Mouse (Mus musculus): ENCODE measurements around the gene Msi2. TPM values are rescaled to one million over a fixed set of nuclear protein-coding genes. Genes with fewer than 3 reads are reported as not detected.

Msi2 gene
- polyA plus RNA-seq, 1 experiment: 14.2 TPM

DNA sequence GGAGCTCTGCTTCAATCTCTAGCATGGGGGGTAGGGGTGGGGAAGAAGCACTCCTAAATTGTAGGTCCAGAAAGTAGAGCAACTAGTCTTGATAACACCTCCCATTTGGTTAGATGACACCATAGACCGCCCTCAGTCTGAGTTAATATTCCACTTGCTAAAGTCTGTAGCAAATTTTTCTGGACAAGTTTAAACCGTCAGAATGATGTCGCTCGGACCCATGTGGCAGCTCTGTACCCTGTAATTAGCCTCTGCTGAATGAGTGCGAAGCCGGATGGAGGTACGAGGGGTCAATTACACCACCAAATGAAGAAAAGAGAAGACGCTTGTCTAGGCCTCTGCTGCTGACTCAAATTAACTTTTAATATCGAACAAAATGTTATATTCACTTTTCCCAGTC lies 92.3 kb downstream of the Msi2 start:
- whole genome bisulfite sequencing: 97% methylated on average over 9 of the region's 9 CpGs
- Histone ChIP-seq H3K36me3 (ENCODE audit: control insufficient read depth, insufficient read depth, low read length) (no peaks in the 10 kb centered on the region), H3K27me3 (ENCODE audit: control insufficient read depth, insufficient read depth, low read length) (no peaks in the 10 kb centered on the region), H3K4me3 (ENCODE audit: extremely low read depth, insufficient read depth, insufficient read length) (no peak overlapping the region), H3K4me1 (ENCODE audit: control insufficient read depth, insufficient read depth, insufficient read length) (peaks cover 25% of the 10 kb centered on the region; the same call in 1 of the 2 replicates), H3K27ac (ENCODE audit: insufficient read depth, low read length) (no peak overlapping the region)
- no peak for TF ChIP-seq CTCF (IDR thresholded peaks at IDR 0.05; ENCODE audit: extremely low read depth, insufficient read depth, insufficient read length, insufficient replicate concordance)
- DNase-seq (ENCODE audit: low read depth in 1 of 2, low spot score in 2 of 2): no peak

GRCm38 (mm10) chr11:88625063-88625462 lies 93.2 kb downstream of the Msi2 start:
- peaks cover 32% of the 10 kb centered on the region for H3K4me1 ChIP-seq (ENCODE audit: control insufficient read depth, insufficient read depth, insufficient read length)
- H3K4me3 ChIP-seq (ENCODE audit: extremely low read depth, insufficient read depth, insufficient read length): no peak overlapping the region
- WGBS: 22% methylated on average over 14 of the region's 14 CpGs
- no peak for DNase-seq (ENCODE audit: low read depth in 1 of 2, low spot score in 2 of 2)
- H3K27ac ChIP-seq (ENCODE audit: insufficient read depth, low read length): no peak overlapping the region
- no peaks in the 10 kb centered on the region for H3K36me3 ChIP-seq (ENCODE audit: control insufficient read depth, insufficient read depth, low read length)
- no peaks in the 10 kb centered on the region for H3K27me3 ChIP-seq (ENCODE audit: control insufficient read depth, insufficient read depth, low read length)
- TF ChIP-seq POLR2A (IDR thresholded peaks at IDR 0.05; ENCODE audit: low read depth, low read length) (no peak), CTCF (IDR thresholded peaks at IDR 0.05; ENCODE audit: extremely low read depth, insufficient read depth, insufficient read length, insufficient replicate concordance) (no peak)

- TF ChIP-seq POLR2A (IDR thresholded peaks at IDR 0.05; ENCODE audit: low read depth, low read length) (no peak), CTCF (IDR thresholded peaks at IDR 0.05; ENCODE audit: extremely low read depth, insufficient read depth, insufficient read length, insufficient replicate concordance) (no peak)
- H3K4me1 ChIP-seq (ENCODE audit: control insufficient read depth, insufficient read depth, insufficient read length): peaks cover 35% of the 10 kb centered on the region
Measured at GRCm38 (mm10) chr11:88624627-88625026, 93.7 kb downstream of the Msi2 start.

DNA sequence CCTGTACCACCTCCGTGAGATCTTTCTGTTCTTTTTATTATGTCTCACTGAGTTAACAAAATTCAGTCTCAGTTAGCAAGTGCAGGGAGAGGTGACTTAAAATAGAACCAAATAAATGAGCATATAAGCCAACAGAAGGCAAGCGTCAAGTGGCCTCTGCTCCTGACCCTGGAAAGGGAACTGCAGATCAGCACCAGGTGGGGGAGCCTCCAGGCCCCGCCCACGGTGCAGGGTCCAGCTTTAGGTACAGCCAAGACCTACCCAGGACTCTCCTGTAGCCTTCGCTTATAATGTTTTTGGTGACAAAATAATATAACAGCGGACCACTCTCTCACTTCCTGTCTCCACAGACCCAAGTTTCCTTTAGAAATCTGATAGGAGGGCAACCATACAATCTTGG lies 94.6 kb downstream of the Msi2 start:
- Histone ChIP-seq H3K27ac (ENCODE audit: insufficient read depth, low read length) (no peak overlapping the region), H3K4me1 (ENCODE audit: control insufficient read depth, insufficient read depth, insufficient read length) (peaks cover 32% of the 10 kb centered on the region), H3K27me3 (ENCODE audit: control insufficient read depth, insufficient read depth, low read length) (no peaks in the 10 kb centered on the region), H3K36me3 (ENCODE audit: control insufficient read depth, insufficient read depth, low read length) (no peaks in the 10 kb centered on the region), H3K4me3 (ENCODE audit: extremely low read depth, insufficient read depth, insufficient read length) (no peak overlapping the region)
- TF ChIP-seq CTCF (IDR thresholded peaks at IDR 0.05; ENCODE audit: extremely low read depth, insufficient read depth, insufficient read length, insufficient replicate concordance): no peak
- WGBS: 39% methylated on average over 6 of the region's 6 CpGs
- no peak for DNase-seq (ENCODE audit: low read depth in 1 of 2, low spot score in 2 of 2)

More at GRCm38 (mm10) chr11:88624627-88625026, 93.7 kb downstream of the Msi2 start:
- no peak for DNase-seq (ENCODE audit: low read depth in 1 of 2, low spot score in 2 of 2)
- Histone ChIP-seq H3K4me3 (ENCODE audit: extremely low read depth, insufficient read depth, insufficient read length) (no peak overlapping the region), H3K36me3 (ENCODE audit: control insufficient read depth, insufficient read depth, low read length) (no peaks in the 10 kb centered on the region), H3K27ac (ENCODE audit: insufficient read depth, low read length) (no peak overlapping the region), H3K27me3 (ENCODE audit: control insufficient read depth, insufficient read depth, low read length) (no peaks in the 10 kb centered on the region)
- 48% methylated on average over 6 of the region's 6 CpGs for WGBS

GRCm38 (mm10) chr11:88622496-88622895 lies 95.8 kb downstream of the Msi2 start:
- DNase-seq (ENCODE audit: low read depth in 1 of 2, low spot score in 2 of 2): no peak
- H3K27me3 ChIP-seq (ENCODE audit: control insufficient read depth, insufficient read depth, low read length): no peaks in the 10 kb centered on the region
- peak overlapping the region; percentile 49; the same call in 1 of the 2 replicates for H3K27ac ChIP-seq (ENCODE audit: insufficient read depth, low read length)
- H3K36me3 ChIP-seq (ENCODE audit: control insufficient read depth, insufficient read depth, low read length): no peaks in the 10 kb centered on the region
- no peak overlapping the region for H3K4me3 ChIP-seq (ENCODE audit: extremely low read depth, insufficient read depth, insufficient read length)
- 27% methylated on average over 6 of the region's 6 CpGs for WGBS
- TF ChIP-seq CTCF (IDR thresholded peaks at IDR 0.05; ENCODE audit: extremely low read depth, insufficient read depth, insufficient read length, insufficient replicate concordance) (no peak), POLR2A (IDR thresholded peaks at IDR 0.05; ENCODE audit: low read depth, low read length) (no peak)
- peaks cover 35% of the 10 kb centered on the region for H3K4me1 ChIP-seq (ENCODE audit: control insufficient read depth, insufficient read depth, insufficient read length)

DNA sequence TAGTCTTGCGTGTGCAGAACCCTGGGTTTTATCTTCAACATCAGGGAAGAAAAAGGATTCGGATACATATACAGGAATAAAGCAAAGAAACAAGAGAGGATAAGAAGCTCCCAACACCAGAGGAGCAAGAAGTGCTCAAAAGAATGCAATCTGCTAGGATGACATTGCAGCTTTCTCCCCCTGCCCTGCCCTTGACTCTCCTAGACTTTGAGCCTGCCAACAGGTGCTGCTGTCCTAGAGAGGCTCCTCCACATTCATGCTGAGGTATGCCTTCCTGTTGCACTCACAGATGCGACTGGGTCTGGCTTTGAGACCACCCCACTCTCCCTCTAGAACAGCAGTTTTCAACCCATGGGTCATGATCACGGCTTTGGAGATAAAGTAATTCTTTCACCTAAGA lies 96.5 kb downstream of the Msi2 start:
- no peaks in the 10 kb centered on the region for H3K36me3 ChIP-seq (ENCODE audit: control insufficient read depth, insufficient read depth, low read length)
- H3K4me1 ChIP-seq (ENCODE audit: control insufficient read depth, insufficient read depth, insufficient read length): peaks cover 34% of the 10 kb centered on the region
- DNase-seq (ENCODE audit: low read depth in 1 of 2, low spot score in 2 of 2): no peak

DNA sequence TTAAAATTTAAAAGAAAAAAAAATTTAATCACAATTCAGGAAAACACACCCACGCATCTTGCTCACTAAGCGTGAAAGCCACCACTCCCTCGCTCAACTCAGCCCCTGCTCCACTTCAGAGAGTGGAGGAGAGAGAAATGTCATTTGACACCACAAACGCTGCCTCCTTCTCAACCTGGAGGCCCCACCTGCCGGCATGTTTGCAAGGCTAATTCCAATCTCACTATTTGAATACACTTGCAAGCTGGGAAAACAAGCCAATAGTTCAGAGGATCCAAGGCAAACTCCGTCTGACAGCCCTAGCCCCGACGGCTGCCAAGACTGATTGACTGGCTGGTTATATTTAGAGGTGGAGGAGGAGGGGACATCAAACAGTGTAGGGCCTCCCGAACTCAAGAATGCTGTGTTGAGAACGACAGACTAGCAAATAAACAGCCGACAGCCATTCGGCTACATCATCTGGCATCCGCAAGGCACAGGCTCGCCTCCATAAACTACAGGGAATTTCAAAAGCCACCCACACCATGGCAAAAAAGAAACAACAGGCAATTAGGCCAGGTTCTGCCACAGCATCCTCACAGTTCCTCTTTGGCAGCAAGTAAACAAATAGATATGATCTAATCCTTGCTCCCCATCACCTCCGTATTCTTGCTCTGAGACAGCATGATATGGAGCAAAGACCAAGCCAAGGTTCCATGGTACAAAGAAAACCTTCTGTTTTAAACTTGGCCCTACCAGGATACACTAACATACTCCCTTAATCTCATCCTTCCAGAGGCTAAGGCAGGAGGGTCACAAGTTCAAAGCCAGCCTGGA lies 97.9 kb downstream of the Msi2 start:
- no peak for TF ChIP-seq CTCF (IDR thresholded peaks at IDR 0.05; ENCODE audit: extremely low read depth, insufficient read depth, insufficient read length, insufficient replicate concordance)
- TF ChIP-seq POLR2A (IDR thresholded peaks at IDR 0.05; ENCODE audit: low read depth, low read length): no peak; the same call in 1 of the 2 replicates
- H3K27ac ChIP-seq (ENCODE audit: insufficient read depth, low read length): peak overlapping the region; percentile 96
- peak overlapping the region; percentile 32; the same call in 1 of the 2 replicates for H3K4me3 ChIP-seq (ENCODE audit: extremely low read depth, insufficient read depth, insufficient read length)
- peaks cover 36% of the 10 kb centered on the region for H3K4me1 ChIP-seq (ENCODE audit: control insufficient read depth, insufficient read depth, insufficient read length)
- WGBS: 26% methylated on average over 15 of the region's 15 CpGs
- no peaks in the 10 kb centered on the region for H3K27me3 ChIP-seq (ENCODE audit: control insufficient read depth, insufficient read depth, low read length)
- DNase-seq (ENCODE audit: low read depth in 1 of 2, low spot score in 2 of 2): peak; percentile 41 to 72
- H3K36me3 ChIP-seq (ENCODE audit: control insufficient read depth, insufficient read depth, low read length): no peaks in the 10 kb centered on the region

More for the DNA sequence above, 96.5 kb downstream of the Msi2 start:
- Histone ChIP-seq H3K27me3 (ENCODE audit: control insufficient read depth, insufficient read depth, low read length) (no peaks in the 10 kb centered on the region), H3K4me3 (ENCODE audit: extremely low read depth, insufficient read depth, insufficient read length) (no peak overlapping the region), H3K27ac (ENCODE audit: insufficient read depth, low read length) (0 out of 2 replicates have a peak overlapping the region, but pooled peaks have one; percentile 46)
- 83% methylated on average over 4 of the region's 4 CpGs for WGBS
- TF ChIP-seq CTCF (IDR thresholded peaks at IDR 0.05; ENCODE audit: extremely low read depth, insufficient read depth, insufficient read length, insufficient replicate concordance) (no peak), POLR2A (IDR thresholded peaks at IDR 0.05; ENCODE audit: low read depth, low read length) (no peak)
